Mouse (Mus musculus) forebrain, postnatal 0 days (tissue): ENCODE results near the gene Magohb. TPM values are rescaled to one million over a fixed set of nuclear protein-coding genes. Genes with fewer than 3 reads are reported as not detected.

ENCODE experiments used
- ATAC-seq: fragments of 200-750 bp; cut with Nextera tagmentation; 2 replicates; pipeline ENCODE4 v1.8.0; 2017; ENCODE audit warnings: mild to moderate bottlenecking, moderate library complexity
- DNase-seq: peaks from one replicate; pipeline ENCODE4 v3.0.0-alpha.2; 2015
- H3K27ac ChIP-seq: fragments of 300-500 bp; sonication (generic); 2 replicates; pipeline ENCODE4 v1.5.1; 2014; ENCODE audit warnings: low read depth, mild to moderate bottlenecking, antibody characterized with exemption, low read length, moderate library complexity, mixed read lengths
- H3K27me3 ChIP-seq: fragments of 300-500 bp; sonication (generic); 2 replicates; pipeline ENCODE4 v1.6.1; 2014; ENCODE audit warnings: mild to moderate bottlenecking, low read length, mixed read lengths; ENCODE audit not compliant: insufficient read depth
- H3K36me3 ChIP-seq: fragments of 300-500 bp; sonication (generic); 2 replicates; pipeline ENCODE4 v1.6.1; 2014; ENCODE audit warnings: mild to moderate bottlenecking, moderate library complexity; ENCODE audit not compliant: insufficient read depth
- H3K4me1 ChIP-seq: fragments of 300-500 bp; sonication (generic); 2 replicates; pipeline ENCODE4 v1.6.1; 2014; ENCODE audit warnings: antibody characterized with exemption; ENCODE audit not compliant: insufficient read depth
- H3K4me2 ChIP-seq: fragments of 300-500 bp; sonication (generic); 2 replicates; pipeline ENCODE4 v1.6.1; 2014; ENCODE audit warnings: low read depth, mild to moderate bottlenecking, moderate library complexity
- H3K4me3 ChIP-seq: fragments of 300-500 bp; sonication (generic); 2 replicates; pipeline ENCODE4 v1.5.1; 2014; ENCODE audit warnings: low read depth, low read length, mixed read lengths
- H3K9ac ChIP-seq: fragments of 300-500 bp; sonication (generic); 2 replicates; pipeline ENCODE4 v1.6.1; 2014; ENCODE audit warnings: mild to moderate bottlenecking
- H3K9me3 ChIP-seq: fragments of 300-500 bp; sonication (generic); 2 replicates; pipeline ENCODE4 v1.6.1; 2016; ENCODE audit warnings: low read length
- CTCF ChIP-seq: sonication (generic); IDR thresholded peaks from 2 replicates; pipeline ENCODE4 v1.5.1; 2016; ENCODE audit warnings: antibody characterized with exemption, control low read depth, low read depth
- WGBS: fragments of 180-500 bp; shearing (Covaris S2); extraction: QIAGEN DNeasy Blood & Tissue Kit; methylation state at CpG from one replicate; pipeline ENCODE4 v1.1.7; 2014; 5-methylcytosine and 5-hydroxymethylcytosine counted together
- polyA plus RNA-seq: library from polyadenylated mRNA; unstranded; fragments of >200 nt; fragmentation: Nextera tagmentation; extraction: Ambion mirVana; gene quantifications from 2 replicates; pipeline ENCODE4 v1.2.1, GENCODE M21; 2015
- total RNA-seq: library from RNA; depleted of rRNA; stranded (reverse); fragments of >200 nt; gene quantifications from 2 replicates; pipeline ENCODE4 v1.2.3, GENCODE M21; 2014

Magohb gene
- total and polyA plus RNA-seq, 2 experiments from 2014 or later: 20.8 to 41.7 TPM

DNA sequence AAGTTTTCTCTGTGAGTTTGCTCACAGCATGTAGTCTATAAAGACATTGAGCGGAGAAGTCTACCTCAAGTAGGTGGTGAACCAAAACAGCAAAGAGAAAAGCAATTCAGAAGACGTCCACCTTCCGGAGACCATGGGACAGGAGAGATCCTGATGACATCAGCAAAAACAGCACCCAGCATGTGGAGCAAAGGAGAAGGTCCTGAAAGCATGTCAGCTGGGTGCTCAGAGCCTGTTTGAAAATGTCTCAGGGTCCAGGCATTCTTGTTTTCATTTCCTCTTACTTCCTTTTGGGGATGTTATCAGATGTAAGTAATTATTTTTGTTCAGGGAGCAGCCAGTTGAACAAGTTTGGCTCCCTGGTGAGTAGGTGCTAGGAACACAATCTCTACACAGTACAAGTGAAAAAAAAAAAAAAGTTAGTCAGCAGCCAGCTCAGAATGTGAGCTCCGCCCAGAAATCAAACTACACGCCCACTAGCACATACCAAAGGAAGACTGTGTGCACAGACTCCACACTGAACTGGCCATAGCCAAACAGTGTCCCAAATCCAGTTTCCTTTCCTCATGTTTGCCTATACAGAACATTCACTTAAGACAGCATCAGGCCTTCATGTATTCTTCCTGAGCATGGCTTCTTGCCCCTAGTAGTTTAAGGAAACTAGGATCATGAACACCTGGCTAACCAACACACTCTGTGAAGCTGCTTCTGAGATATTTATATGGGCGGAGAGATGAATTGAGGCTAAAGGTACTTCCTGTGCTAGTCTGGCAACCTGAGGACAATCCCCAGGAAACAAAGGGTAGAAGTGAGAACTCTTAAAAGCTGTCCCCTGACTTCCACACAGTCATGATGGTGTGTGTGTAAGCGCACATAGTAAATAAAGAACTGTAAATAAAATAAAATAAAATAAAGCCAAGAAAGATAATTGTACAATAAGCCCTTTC lies 23.4 kb upstream of the Magohb start:
- no peaks in the 10 kb centered on the region for H3K27me3 ChIP-seq
- H3K27ac ChIP-seq: no peak overlapping the region
- no peak overlapping the region for H3K4me3 ChIP-seq
- no peaks in the 10 kb centered on the region for H3K36me3 ChIP-seq
- no peak overlapping the region for H3K9ac ChIP-seq
- TF ChIP-seq CTCF: no peak
- no peak overlapping the region for H3K4me2 ChIP-seq
- DNase-seq (no peak), ATAC-seq (no peak)
- H3K4me1 ChIP-seq: no peaks in the 10 kb centered on the region
- no peaks in the 10 kb centered on the region for H3K9me3 ChIP-seq
- 93% methylated on average over 7 of the region's 7 CpGs for WGBS

DNA sequence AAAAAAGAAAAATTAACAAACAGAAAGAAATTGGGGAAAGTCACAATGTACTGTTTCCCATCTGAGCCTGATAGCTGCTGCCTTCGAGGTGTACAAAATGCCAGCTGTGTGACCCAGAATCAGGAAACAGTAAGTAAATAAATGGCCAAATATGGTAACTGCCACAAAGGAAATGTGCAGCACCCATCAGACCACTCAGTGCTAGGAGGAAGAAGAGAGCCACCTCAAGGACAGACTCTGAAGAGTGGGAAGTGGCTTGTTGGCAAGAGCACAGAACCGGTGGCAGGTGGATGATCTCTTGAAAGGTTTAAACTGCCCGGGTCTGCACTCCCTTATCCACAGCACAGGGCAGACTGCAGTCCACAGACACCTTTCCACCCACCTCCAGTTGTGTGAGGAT lies 15.0 kb upstream of the Magohb start:
- 75% methylated on average over 3 of the region's 3 CpGs for WGBS
- no peak for TF ChIP-seq CTCF
- H3K36me3 ChIP-seq: no peaks in the 10 kb centered on the region

DNA sequence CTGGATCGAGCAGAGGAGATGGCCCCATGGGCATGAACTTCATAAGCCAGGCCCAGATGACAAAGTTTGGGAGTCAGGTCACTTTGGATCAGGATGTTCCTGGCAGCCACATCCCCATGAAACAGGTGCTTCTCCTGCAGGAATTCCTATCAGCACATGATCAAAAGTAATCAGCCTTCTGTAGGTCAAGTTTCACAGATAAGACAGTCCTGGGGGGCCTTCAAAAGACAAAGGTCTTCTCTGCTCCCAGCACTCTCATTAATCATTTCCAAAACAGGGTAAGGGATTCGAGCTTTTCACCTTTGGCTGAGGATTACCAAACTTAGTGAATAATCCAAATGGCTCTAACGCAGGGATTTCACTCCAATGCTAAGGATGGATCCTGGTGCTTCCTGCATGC lies 11.7 kb upstream of the Magohb start:
- ATAC-seq (no peak), DNase-seq (no peak)
- Histone ChIP-seq H3K9me3 (no peaks in the 10 kb centered on the region), H3K27me3 (no peaks in the 10 kb centered on the region), H3K36me3 (no peaks in the 10 kb centered on the region), H3K4me3 (no peak overlapping the region), H3K4me2 (no peak overlapping the region), H3K9ac (no peak overlapping the region), H3K27ac (no peak overlapping the region), H3K4me1 (no peaks in the 10 kb centered on the region)
- no peak for TF ChIP-seq CTCF
- 75% methylated on average over 3 of the region's 3 CpGs for WGBS

More for the DNA sequence above, 15.0 kb upstream of the Magohb start:
- ATAC-seq: no peak
- Histone ChIP-seq H3K4me1 (no peaks in the 10 kb centered on the region), H3K27me3 (no peaks in the 10 kb centered on the region), H3K4me3 (no peak overlapping the region), H3K9me3 (no peaks in the 10 kb centered on the region), H3K4me2 (no peak overlapping the region), H3K9ac (no peak overlapping the region), H3K27ac (no peak overlapping the region)
- DNase-seq: no peak

DNA sequence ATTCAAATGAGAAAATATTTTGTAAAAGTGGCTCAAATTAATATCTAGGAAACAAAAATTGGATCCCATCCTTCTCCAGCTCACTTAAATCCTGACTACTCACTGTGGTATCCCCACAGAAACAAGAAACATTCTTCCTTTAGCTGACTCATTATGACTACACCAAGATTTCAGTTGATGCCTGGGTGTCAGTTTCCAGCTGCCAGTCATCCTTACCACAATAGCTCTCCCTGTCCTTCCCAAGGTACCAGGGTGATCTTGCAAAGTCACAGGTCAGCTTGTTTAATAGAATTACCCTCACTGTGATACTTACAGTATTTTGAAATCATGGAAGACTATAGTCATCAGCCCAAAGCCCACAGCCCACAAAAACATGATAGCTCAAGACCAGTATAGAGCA lies 5.5 kb upstream of the Magohb start:
- no peak overlapping the region for H3K27ac ChIP-seq
- TF ChIP-seq CTCF: no peak
- H3K9me3 ChIP-seq: no peaks in the 10 kb centered on the region
- no peak overlapping the region for H3K4me2 ChIP-seq
- no peaks in the 10 kb centered on the region for H3K4me1 ChIP-seq
- H3K4me3 ChIP-seq: no peak overlapping the region
- no peak overlapping the region for H3K9ac ChIP-seq
- DNase-seq (no peak), ATAC-seq (no peak)
- H3K36me3 ChIP-seq: no peaks in the 10 kb centered on the region
- no peaks in the 10 kb centered on the region; the same call in 1 of the 2 replicates for H3K27me3 ChIP-seq

DNA sequence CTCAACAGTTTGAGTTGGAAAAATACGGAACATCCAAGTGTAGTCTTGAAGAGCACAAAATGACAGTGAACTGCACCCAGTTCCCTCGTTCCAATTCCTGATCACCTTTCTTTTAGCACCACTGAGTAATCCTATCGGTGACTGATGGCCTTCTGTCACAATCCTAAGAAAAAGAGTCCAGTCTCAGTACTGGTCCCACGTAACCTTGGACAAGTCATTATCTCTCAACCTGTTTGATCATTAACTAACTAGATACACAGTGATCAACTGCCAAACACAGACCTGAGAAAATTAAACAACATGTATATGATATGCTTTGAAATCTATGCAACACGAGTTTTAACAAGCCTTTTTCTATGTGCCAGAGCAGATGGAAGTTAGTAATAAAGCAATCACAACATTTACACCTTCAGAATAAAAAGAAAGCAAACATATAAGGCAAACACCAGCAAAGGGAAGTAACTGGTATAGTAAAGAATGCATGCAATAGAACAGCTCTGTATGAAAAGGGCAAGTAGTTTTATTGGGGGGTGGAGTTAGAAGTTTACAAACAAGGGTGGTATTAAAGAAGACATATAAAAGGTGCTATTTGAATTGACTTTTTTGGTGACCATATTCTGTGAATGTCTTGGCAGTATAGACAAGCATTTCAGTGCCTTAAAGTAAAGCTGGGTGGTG lies 1.5 kb upstream of the Magohb start:
- Histone ChIP-seq H3K36me3 (no peaks in the 10 kb centered on the region), H3K9me3 (no peaks in the 10 kb centered on the region), H3K4me1 (peaks cover 10% of the 10 kb centered on the region; the same call in 1 of the 2 replicates), H3K4me2 (no peak overlapping the region), H3K9ac (no peak overlapping the region), H3K27ac (no peak overlapping the region), H3K4me3 (no peak overlapping the region), H3K27me3 (no peaks in the 10 kb centered on the region; the same call in 1 of the 2 replicates)
- WGBS: 89% methylated on average over 5 of the region's 5 CpGs
- ATAC-seq (no peak), DNase-seq (no peak)
- no peak for TF ChIP-seq CTCF

DNA sequence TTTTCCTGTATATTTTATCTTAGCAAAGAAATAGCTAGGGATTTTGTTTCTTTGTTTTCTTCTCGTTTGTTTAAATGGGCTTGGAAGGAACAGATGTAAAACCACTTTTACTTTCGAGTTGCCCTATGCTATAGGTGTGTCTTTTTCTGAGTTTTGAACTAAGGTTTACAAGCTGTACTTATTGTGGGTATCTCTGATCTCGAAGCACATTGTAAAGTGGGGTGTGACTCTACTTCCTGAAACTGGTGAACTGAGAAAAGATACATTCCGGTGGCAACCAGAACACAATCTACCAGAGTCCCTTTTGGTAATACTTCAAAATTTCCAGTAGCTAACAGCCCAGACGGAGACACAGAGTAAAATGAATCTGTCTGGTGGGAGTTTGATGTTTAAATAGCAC lies 872 bp upstream of the Magohb start:
- Histone ChIP-seq H3K9ac (no peak overlapping the region; the same call in 1 of the 2 replicates), H3K27me3 (no peaks in the 10 kb centered on the region; the same call in 1 of the 2 replicates), H3K4me3 (peak overlapping the region; percentile 49; the same call in 1 of the 2 replicates), H3K4me1 (peaks cover 10% of the 10 kb centered on the region; the same call in 1 of the 2 replicates), H3K36me3 (no peaks in the 10 kb centered on the region), H3K9me3 (no peaks in the 10 kb centered on the region), H3K4me2 (0 out of 2 replicates have a peak overlapping the region, but pooled peaks have one; percentile 55), H3K27ac (no peak overlapping the region)
- no peak for ATAC-seq
- no peak for TF ChIP-seq CTCF
- 90% methylated on average over 5 of the region's 5 CpGs for WGBS
- DNase-seq: no peak
